Mouse (Mus musculus) urinary bladder, postnatal 10 days (tissue): ENCODE data around the gene Def8.
"Not testable (repeated sequence)": the region's sequence is repeated elsewhere in the genome, so short reads cannot be mapped to it uniquely, and the experiment has no call there.

Experiments
- DNase-seq: peaks from one replicate; pipeline ENCODE4 v3.0.0; 2022; ENCODE audit warnings: low spot score

Def8 gene

GRCm38 (mm10) chr8:123414255-123414654 is 9.1 kb upstream of the Def8 start:
- no peak for DNase-seq

GRCm38 (mm10) chr8:123414997-123415696 is 8.2 kb upstream of the Def8 start:
- DNase-seq: not testable (repeated sequence)

GRCm38 (mm10) chr8:123415967-123416943 is 7.1 kb upstream of the Def8 start:
- no peak for DNase-seq

- DNase-seq: no peak
Measured at GRCm38 (mm10) chr8:123416944-123417555, 6.3 kb upstream of the Def8 start.

- no peak for DNase-seq
Measured at GRCm38 (mm10) chr8:123419711-123420110, 3.6 kb upstream of the Def8 start.

DNA sequence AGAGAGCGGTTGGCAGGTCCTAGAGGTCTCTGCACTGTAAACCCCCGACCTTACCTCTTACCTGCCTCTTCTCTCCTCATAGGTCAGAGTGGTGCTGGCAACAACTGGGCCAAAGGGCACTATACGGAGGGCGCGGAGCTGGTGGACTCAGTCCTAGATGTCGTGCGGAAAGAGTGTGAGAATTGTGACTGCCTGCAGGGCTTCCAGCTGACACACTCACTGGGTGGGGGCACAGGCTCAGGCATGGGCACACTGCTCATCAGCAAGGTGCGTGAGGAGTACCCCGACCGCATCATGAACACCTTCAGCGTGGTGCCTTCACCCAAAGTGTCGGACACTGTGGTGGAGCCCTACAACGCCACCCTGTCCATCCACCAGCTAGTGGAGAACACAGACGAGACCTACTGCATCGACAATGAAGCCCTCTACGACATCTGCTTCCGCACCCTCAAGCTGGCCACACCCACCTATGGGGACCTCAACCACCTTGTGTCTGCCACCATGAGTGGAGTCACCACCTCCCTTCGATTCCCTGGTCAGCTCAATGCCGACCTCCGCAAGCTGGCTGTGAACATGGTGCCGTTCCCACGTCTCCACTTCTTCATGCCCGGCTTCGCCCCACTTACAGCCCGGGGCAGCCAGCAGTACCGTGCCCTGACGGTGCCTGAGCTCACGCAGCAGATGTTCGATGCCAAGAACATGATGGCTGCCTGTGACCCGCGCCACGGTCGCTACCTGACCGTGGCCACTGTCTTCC is 2.6 kb upstream of the Def8 start:
- no peak for DNase-seq

DNA sequence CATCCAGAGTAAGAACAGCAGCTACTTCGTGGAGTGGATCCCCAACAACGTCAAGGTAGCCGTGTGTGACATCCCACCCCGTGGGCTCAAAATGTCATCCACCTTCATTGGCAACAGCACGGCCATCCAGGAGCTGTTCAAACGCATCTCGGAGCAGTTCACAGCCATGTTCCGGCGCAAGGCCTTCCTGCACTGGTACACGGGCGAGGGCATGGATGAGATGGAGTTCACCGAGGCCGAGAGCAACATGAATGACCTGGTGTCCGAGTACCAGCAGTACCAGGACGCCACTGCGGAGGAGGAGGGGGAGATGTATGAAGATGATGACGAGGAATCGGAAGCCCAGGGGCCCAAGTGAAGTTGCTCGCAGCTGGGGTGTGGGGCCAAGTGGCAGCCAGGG is 2.0 kb upstream of the Def8 start:
- DNase-seq: no peak

- DNase-seq: no peak
Measured at GRCm38 (mm10) chr8:123422056-123422780, 1.1 kb upstream of the Def8 start.

DNA sequence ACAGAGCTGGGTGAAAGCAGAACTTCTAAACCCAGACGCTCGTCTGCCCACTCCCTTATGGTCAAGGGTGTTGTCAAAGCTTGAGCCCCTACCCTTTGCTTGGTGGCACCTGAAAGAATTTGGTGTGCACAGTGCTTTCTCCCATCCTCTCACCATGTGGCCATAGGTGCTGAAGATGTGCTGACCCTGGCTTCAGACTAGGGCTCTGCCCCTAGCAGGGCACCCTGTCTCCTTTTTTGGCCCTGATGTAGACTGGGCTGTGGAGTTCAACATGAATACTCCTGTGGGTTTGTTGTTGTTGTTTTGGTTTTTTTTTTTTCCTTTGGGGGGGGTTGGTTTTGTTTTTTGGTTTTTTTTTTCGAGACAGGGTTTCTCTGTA is 557 bp upstream of the Def8 start:
- DNase-seq: no peak

DNA sequence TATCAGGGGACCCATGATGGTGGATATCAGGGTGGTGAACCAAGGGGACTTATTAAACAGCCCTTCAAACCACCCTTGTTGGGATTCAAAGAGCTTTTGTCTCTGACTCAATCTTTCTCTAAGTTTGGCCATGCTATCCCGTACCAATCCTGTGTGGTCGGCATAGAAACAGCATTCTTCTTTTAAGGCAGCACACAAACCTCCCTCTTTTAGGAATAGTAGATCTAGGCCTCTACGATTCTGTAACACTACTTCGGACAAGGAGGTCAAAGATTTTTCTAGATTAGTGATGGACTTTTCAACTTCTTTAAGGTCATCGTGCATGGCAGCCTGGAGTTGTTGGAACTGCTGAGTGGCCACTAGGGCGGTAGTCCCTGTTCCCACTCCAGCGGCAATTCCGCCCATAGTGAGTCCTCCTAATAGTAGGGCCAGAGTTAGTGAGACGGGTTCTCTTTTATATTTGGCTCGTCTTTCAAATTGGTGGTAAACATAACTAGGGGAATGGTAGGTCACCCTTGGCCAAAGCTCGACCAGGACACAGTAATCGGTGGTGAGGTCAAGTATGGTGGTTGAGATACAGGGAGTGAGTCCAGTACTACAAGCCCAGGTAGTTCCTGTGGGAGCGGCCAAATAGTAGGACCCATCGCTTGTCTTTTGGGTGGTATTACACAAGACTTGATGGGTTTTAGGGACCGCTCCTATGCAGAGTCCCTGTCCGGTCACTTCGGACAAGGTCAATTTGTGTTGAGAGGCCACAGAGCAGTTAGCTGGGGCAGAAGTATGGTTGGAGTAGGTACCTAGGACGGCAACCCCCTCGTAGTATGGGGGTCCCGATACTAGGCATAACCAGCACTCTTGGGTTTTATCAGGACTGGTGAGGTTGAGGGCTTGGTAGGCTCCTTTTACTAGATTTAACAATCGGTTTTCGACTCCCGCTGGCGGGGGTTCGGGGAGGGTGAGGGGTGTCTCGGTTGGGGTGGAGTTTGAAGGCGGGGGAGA is 3.5 kb downstream of the Def8 start:
- no peak for DNase-seq

DNA sequence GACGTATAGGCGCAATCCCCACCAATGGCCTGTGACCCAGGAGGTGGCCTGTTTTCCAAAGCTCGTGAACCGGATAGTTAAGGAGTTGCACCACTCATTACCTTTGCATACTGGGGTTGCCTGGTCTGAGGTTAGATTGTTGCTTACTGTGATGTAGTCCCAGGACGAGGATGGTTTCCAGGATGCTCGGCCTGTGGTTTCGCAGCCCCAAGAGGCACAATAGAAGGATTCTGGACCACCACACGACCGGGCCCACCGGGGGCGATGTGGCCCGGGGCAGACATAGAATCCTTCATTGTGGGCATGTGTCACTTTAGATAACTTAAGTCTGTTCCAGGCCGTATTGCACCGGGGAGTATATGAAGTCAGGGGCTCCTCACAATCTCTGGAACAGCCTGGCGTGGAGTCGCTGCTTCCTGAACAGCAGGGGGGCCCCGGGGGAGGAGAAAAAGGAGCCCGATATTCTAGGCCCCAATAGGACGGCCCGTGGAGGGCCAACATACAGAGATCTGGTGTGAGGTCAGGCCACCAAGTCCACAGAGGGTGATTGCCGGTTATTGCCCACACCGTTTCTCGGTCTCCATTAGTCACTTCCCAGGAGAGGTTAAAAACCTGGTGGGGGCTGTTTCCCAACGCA is 4.4 kb downstream of the Def8 start:
- DNase-seq: no peak

DNA sequence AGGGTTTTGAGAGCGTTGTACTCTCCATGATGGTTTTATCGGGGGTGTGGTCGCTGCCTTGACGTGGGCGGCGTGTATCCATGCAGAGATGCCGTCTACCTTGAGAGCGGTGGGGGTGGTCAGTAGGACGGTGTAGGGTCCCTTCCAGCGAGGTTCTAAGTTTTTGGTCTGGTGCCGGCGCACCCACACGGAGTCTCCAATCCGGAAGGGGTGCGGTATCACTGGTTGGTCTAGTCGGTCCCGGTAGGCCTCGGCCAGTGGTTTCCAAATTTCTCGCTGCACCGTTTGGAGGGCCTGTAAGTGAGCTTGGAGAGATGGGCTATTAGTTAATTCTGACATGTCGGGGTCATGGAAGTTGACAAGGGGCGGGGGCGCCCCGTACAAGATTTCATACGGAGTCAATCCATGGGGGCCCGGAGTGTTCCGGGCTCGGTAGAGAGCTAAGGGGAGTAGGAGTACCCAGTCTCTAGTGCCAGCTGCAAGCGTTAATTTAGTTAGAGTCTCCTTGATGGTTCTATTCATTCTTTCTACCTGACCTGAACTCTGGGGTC is 5.1 kb downstream of the Def8 start:
- DNase-seq: no peak

GRCm38 (mm10) chr8:123428939-123429721 is 5.8 kb downstream of the Def8 start:
- no peak for DNase-seq

GRCm38 (mm10) chr8:123429722-123430013 is 6.3 kb downstream of the Def8 start:
- not testable (repeated sequence) for DNase-seq

GRCm38 (mm10) chr8:123430936-123431335 is 7.6 kb downstream of the Def8 start:
- not testable (repeated sequence) for DNase-seq

GRCm38 (mm10) chr8:123431616-123432365 is 8.5 kb downstream of the Def8 start:
- no peak for DNase-seq

GRCm38 (mm10) chr8:123432381-123432780 is 9.1 kb downstream of the Def8 start:
- no peak for DNase-seq
